Comparison of ENCODE assay signal across 9 mouse cellular contexts in genomic region chr19:3724779-3725178, GRCm38 (mm10). TPM values are rescaled to one million over a fixed set of nuclear protein-coding genes. Genes with fewer than 3 reads are reported as not detected.
A peak's percentile ranks its signal among the peaks of the same experiment; 100 is the strongest.
DNase-seq lines count a peak whose midpoint lies in the region; TF ChIP-seq lines count a peak whose summit lies in the region.
"Had no signal": no experiment of that assay in that cellular context is flagged by ENCODE, and none has a peak within 500 bp of the region (broad histone marks: within the 10 kb centered on the region; RNA-seq: fewer than 3 reads in every experiment).

No protein-coding gene starts in this region.

- H3K4me1 ChIP-seq in lung, adult 2 months (ENCODE audit: control insufficient read depth, insufficient read depth, low read length), result no peaks in the 10 kb centered on the region
- H3K4me1 ChIP-seq: liver, embryonic 15.5 days had no signal

- peak; percentile 71 for DNase-seq in gastrocnemius, adult 18-20 months (ENCODE audit: low spot score)
- no peak for DNase-seq in gastrocnemius, postnatal 25 days
- DNase-seq in 3134 (ENCODE audit: extremely low read depth, insufficient read length, low spot score), result peak; percentile 36
- DNase-seq in T-cell, adult 2 months (ENCODE audit: low spot score), result peak; percentile 68
- peak; percentile 68 to 84 for DNase-seq in cerebellum, postnatal 25 days
- peak; percentile 68 to 81 for DNase-seq in heart, postnatal 36 days
- DNase-seq in lung, adult 2 months, result peak; percentile 67
- peak; percentile 31 to 52 for DNase-seq in spleen, postnatal 36 days (ENCODE audit: low spot score in 2 of 2)

- TF ChIP-seq CTCF in lung, adult 2 months (IDR thresholded peaks at IDR 0.05; ENCODE audit: insufficient read depth, low read length), result peak; percentile 56

- intact Hi-C loops in heart, postnatal 36 days (cut with DNase I), result loop anchor here (2.0 to 5.0 kb wide), 2 partner anchors 42 to 258 kb away; partner anchors contain the start of gene Kmt5b

- no peak for TF ChIP-seq POLR2A in lung, adult 2 months (IDR thresholded peaks at IDR 0.05; ENCODE audit: borderline replicate concordance, extremely low read depth, low read depth, low read length)

- WGBS in lung, adult 2 months, result 17% methylated on average over 1 of the region's 1 CpGs

- no peak overlapping the region for H3K4me3 ChIP-seq in lung, adult 2 months (replicated peaks; ENCODE audit: extremely low read depth, low read depth, low read length)
- H3K4me3 ChIP-seq: liver, embryonic 15.5 days had no signal

RNA-seq across cellular contexts. Expression of gene 1810055G02Rik, which starts 16.7 kb away (rescaled TPM):
- total RNA-seq in gastrocnemius, adult 18-20 months (2021), result 1 to 10 TPM; 7.4 to 8.4 TPM
- 10 to 100 TPM; 10.8 to 12.6 TPM for total RNA-seq in gastrocnemius, postnatal 25 days (2021)
- total RNA-seq in heart, postnatal 36 days (2021), result 1 to 10 TPM; 7.3 to 7.5 TPM
- 36.3 and 41.4 TPM in 2 replicates for polyA plus RNA-seq in lung, adult 2 months (2012; rRNA removed)

RNA-seq across cellular contexts. Expression of gene Lrp5, which starts 38.4 kb away (rescaled TPM):
- total RNA-seq in gastrocnemius, adult 18-20 months (2021), result 10 to 100 TPM; 24.5 to 26.7 TPM
- 10 to 100 TPM; 24.6 to 28.2 TPM for total RNA-seq in gastrocnemius, postnatal 25 days (2021)
- total RNA-seq in heart, postnatal 36 days (2021), result 10 to 100 TPM; 51.3 to 60.3 TPM
- 85.8 and 87.8 TPM in 2 replicates for polyA plus RNA-seq in lung, adult 2 months (2012; rRNA removed)

RNA-seq across cellular contexts. Expression of gene Kmt5b, which starts 42.4 kb away (rescaled TPM):
- 10 to 100 TPM; 19.1 to 19.6 TPM for total RNA-seq in gastrocnemius, adult 18-20 months (2021)
- total RNA-seq in gastrocnemius, postnatal 25 days (2021), result 10 to 100 TPM; 19.1 to 20.2 TPM
- 10 to 100 TPM; 31.0 to 34.2 TPM for total RNA-seq in heart, postnatal 36 days (2021)
- 19.6 and 23.7 TPM in 2 replicates for polyA plus RNA-seq in lung, adult 2 months (2012; rRNA removed)
